Comparison of ENCODE assay signal across 10 mouse cellular contexts in genomic region chr14:111418531-111418930, GRCm38 (mm10).
"Had no signal": no experiment of that assay in that cellular context is flagged by ENCODE, and none has a peak within 500 bp of the region (broad histone marks: within the 10 kb centered on the region; RNA-seq: fewer than 3 reads in every experiment).

No protein-coding gene starts in this region.

- H3K4me1 ChIP-seq: limb, embryonic 13.5 days had no signal

- H3K9ac ChIP-seq: limb, embryonic 13.5 days; liver, embryonic 14.5 days had no signal

- DNase-seq: kidney, adult 11 months; kidney, postnatal 14 days; left cerebral cortex, postnatal 4 days; lung, adult 18-20 months; right cerebral cortex, adult 18-20 months; spleen, adult 18-20 months; thymus, adult 18-20 months; thymus, postnatal 14 days had no signal

- H3K27ac ChIP-seq: limb, embryonic 13.5 days; liver, embryonic 14.5 days had no signal

- H3K4me2 ChIP-seq: limb, embryonic 13.5 days had no signal

- H3K4me3 ChIP-seq: limb, embryonic 13.5 days had no signal

- H3K27me3 ChIP-seq: limb, embryonic 13.5 days had no signal

- H3K9me3 ChIP-seq: limb, embryonic 13.5 days had no signal

- H3K36me3 ChIP-seq: limb, embryonic 13.5 days had no signal
